Mouse (Mus musculus) gonadal fat pad, adult 2 months (tissue): Measurements from ENCODE around the gene Ranbp9. TPM values are rescaled to one million over a fixed set of nuclear protein-coding genes. Genes with fewer than 3 reads are reported as not detected.

Source experiments
- DNase-seq: peaks from one replicate; pipeline ENCODE4 v3.0.0-alpha.2; 2012; ENCODE audit warnings: low read depth
- polyA plus RNA-seq: library from polyadenylated mRNA; depleted of rRNA; stranded (reverse); fragments of >200 nt; gene quantifications from 2 replicates; pipeline ENCODE4 v1.2.3, GENCODE M21; 2012

Gene Ranbp9
- polyA plus RNA-seq, 1 experiment: 20.0 TPM

- DNase-seq: no peak
Observed at GRCm38 (mm10) chr13:43452177-43452576, 28.9 kb downstream of the Ranbp9 start.

- DNase-seq: no peak
Observed at GRCm38 (mm10) chr13:43450686-43451085, 30.4 kb downstream of the Ranbp9 start.

GRCm38 (mm10) chr13:43447721-43448120 lies 33.4 kb downstream of the Ranbp9 start:
- no peak for DNase-seq

GRCm38 (mm10) chr13:43445754-43446153 lies 35.3 kb downstream of the Ranbp9 start:
- DNase-seq: no peak

- no peak for DNase-seq
Observed at GRCm38 (mm10) chr13:43444717-43445116, 36.4 kb downstream of the Ranbp9 start.

GRCm38 (mm10) chr13:43443706-43444105 lies 37.4 kb downstream of the Ranbp9 start:
- DNase-seq: no peak

- no peak for DNase-seq
Observed at GRCm38 (mm10) chr13:43442551-43442950, 38.5 kb downstream of the Ranbp9 start.

GRCm38 (mm10) chr13:43440376-43440775 lies 40.7 kb downstream of the Ranbp9 start:
- no peak for DNase-seq

GRCm38 (mm10) chr13:43433395-43433794 lies 47.7 kb downstream of the Ranbp9 start:
- no peak for DNase-seq

- no peak for DNase-seq
Observed at GRCm38 (mm10) chr13:43428436-43428835, 52.6 kb downstream of the Ranbp9 start.

GRCm38 (mm10) chr13:43415249-43415648 lies 65.8 kb downstream of the Ranbp9 start:
- no peak for DNase-seq

GRCm38 (mm10) chr13:43413611-43414010 lies 67.5 kb downstream of the Ranbp9 start:
- no peak for DNase-seq

GRCm38 (mm10) chr13:43412311-43412710 lies 68.8 kb downstream of the Ranbp9 start:
- DNase-seq: no peak

- no peak for DNase-seq
Observed at GRCm38 (mm10) chr13:43399576-43399975, 81.5 kb downstream of the Ranbp9 start.

- peak; percentile 38 for DNase-seq
Observed at GRCm38 (mm10) chr13:43398297-43399080, 82.6 kb downstream of the Ranbp9 start, which contains the start of gene Nol7. TSS of gene Nol7 (plus strand) at chr13:43398390.

GRCm38 (mm10) chr13:43397700-43398296 lies 83.3 kb downstream of the Ranbp9 start:
- DNase-seq: no peak

GRCm38 (mm10) chr13:43385321-43385720 lies 95.8 kb downstream of the Ranbp9 start:
- no peak for DNase-seq

GRCm38 (mm10) chr13:43379989-43380388 lies 101.1 kb downstream of the Ranbp9 start:
- no peak for DNase-seq

- DNase-seq: no peak
Observed at GRCm38 (mm10) chr13:43374918-43375432, 106.1 kb downstream of the Ranbp9 start.

- DNase-seq: no peak
Observed at GRCm38 (mm10) chr13:43374205-43374604, 106.9 kb downstream of the Ranbp9 start.

GRCm38 (mm10) chr13:43372892-43373291 lies 108.2 kb downstream of the Ranbp9 start:
- no peak for DNase-seq

GRCm38 (mm10) chr13:43370063-43370462 lies 111.0 kb downstream of the Ranbp9 start:
- DNase-seq: no peak

GRCm38 (mm10) chr13:43365825-43366184 lies 115.3 kb downstream of the Ranbp9 start:
- DNase-seq: no peak
